Mouse (Mus musculus) heart, embryonic 10.5 days (tissue): Measurements from ENCODE around the gene Zfp72. TPM values are rescaled to one million over a fixed set of nuclear protein-coding genes. Genes with fewer than 3 reads are reported as not detected.

Experiments used
- DNase-seq: peaks from one replicate; pipeline ENCODE4 v3.0.0-alpha.2; 2017; ENCODE audit warnings: low spot score
- H3K27ac ChIP-seq: fragments of 300-500 bp; sonication (generic); 2 replicates; pipeline ENCODE4 v1.5.1; 2016; ENCODE audit warnings: mild to moderate bottlenecking
- H3K27me3 ChIP-seq: fragments of 300-500 bp; sonication (generic); 2 replicates; pipeline ENCODE4 v1.6.1; 2016; ENCODE audit warnings: mild to moderate bottlenecking; ENCODE audit not compliant: poor library complexity, insufficient read depth, severe bottlenecking
- H3K36me3 ChIP-seq: fragments of 300-500 bp; sonication (generic); 2 replicates; pipeline ENCODE4 v1.6.1; 2016; ENCODE audit warnings: mild to moderate bottlenecking, moderate library complexity
- H3K4me1 ChIP-seq: fragments of 300-500 bp; sonication (generic); 2 replicates; pipeline ENCODE4 v1.6.1; 2016; ENCODE audit warnings: mild to moderate bottlenecking
- H3K4me3 ChIP-seq: fragments of 300-500 bp; sonication (generic); 2 replicates; pipeline ENCODE4 v1.5.1; 2016; ENCODE audit warnings: mild to moderate bottlenecking, moderate library complexity
- H3K9me3 ChIP-seq: fragments of 300-500 bp; sonication (generic); 2 replicates; pipeline ENCODE4 v1.6.1; 2016; ENCODE audit warnings: mild to moderate bottlenecking, moderate library complexity
- WGBS: fragments of 180-500 bp; shearing (Covaris S2); methylation state at CpG from one replicate; pipeline ENCODE4 v1.1.7; 2016; 5-methylcytosine and 5-hydroxymethylcytosine counted together
- microRNA counts: library from miRNA; unstranded; fragments of <30 nt; microRNA quantifications from one replicate; lab custom pipeline; 2017
- microRNA-seq: library from miRNA; unstranded; fragments of <30 nt; microRNA quantifications from one replicate; pipeline ENCODE4, GENCODE M21; 2017
- polyA plus RNA-seq: library from polyadenylated mRNA; unstranded; fragments of >200 nt; fragmentation: Nextera tagmentation; extraction: Ambion mirVana; gene quantifications from 2 replicates; pipeline ENCODE4 v1.2.1, GENCODE M21; 2016

The Zfp72 gene
- polyA plus RNA-seq, 1 experiment from 2014 or later, result 3.1 TPM

DNA sequence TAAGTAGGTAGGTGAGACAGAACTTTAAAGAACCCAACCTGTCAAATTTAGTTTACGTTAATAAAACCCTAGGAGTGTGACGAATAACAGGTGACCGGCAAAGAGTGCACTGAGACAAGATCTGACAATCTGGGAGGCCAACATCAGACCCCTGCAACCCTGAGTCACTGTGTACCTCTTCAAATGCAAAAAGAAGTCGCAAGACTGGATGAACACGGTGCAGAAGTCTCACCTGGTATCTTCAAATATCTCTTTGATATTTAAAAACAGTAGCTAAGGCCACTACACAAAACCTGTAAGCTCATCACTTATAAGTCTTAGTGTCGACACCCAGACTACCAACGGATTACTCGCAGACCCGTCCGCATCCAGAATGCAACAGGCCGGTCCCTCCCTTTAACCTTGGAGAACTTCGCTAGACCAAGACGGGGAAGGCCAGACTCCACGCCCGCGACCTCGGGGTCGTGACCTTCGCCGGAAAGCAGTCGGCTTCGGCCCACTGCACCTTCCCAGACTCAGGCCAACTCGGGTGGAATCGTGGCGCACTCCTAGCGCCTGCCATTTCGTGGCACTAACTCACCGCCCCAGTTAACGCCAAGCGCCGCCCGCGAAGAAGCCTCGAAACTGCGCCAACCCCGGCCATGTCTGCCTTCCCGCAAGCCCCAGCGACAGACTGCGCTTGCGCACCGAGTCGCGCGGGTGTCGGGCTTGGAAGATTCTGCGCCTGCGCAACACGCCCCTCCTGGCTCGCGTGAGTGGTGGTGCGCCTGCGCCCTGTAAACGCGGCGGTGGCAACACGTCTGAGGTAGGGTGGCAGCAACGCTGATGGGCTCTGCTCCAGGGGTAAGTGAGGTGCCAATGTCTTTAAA is 40.8 kb downstream of the Zfp72 start, which contains the start of the genes Sdha and Ccdc127:
Sdha (minus strand) TSS at position 715 of the 869 bp plus-strand sequence.
Ccdc127 (plus strand) TSS at position 744 of the 869 bp plus-strand sequence.
- no peaks in the 10 kb centered on the region for H3K27me3 ChIP-seq
- 2% methylated on average over 57 of the region's 57 CpGs for WGBS
- peaks cover 20% of the 10 kb centered on the region for H3K36me3 ChIP-seq
- H3K9me3 ChIP-seq, result no peaks in the 10 kb centered on the region
- peaks cover 15% of the 10 kb centered on the region for H3K4me1 ChIP-seq
- DNase-seq, result peak; percentile 98
- H3K27ac ChIP-seq, result peak within 1 kb of the TSS; percentile 99
- H3K4me3 ChIP-seq, result peak within 1 kb of the TSS; percentile 77

DNA sequence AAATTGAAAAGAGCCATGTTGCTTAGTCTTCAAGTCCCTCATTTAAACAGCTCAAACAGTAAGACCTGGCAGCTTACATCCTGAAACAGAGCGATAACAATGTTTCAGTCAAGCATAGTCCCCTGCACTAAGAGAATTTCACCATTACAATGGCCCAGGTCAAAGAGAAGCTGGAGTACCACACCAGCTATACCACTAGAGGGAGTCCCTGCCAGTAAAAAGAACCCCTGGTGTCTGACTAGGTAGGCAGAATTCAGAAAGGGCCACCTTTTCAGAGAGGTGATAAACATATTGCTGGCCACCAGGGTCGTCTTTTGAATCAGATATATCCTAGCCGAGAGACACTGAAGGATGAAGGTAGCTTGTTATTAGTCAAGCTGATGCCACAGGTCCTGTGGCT is 49.6 kb downstream of the Zfp72 start:
- H3K4me1 ChIP-seq, result no peaks in the 10 kb centered on the region
- no peak overlapping the region for H3K27ac ChIP-seq
- H3K27me3 ChIP-seq, result no peaks in the 10 kb centered on the region
- no peak overlapping the region for H3K4me3 ChIP-seq
- DNase-seq, result no peak
- WGBS, result 47% methylated on average over 3 of the region's 3 CpGs
- H3K36me3 ChIP-seq, result peaks cover 84% of the 10 kb centered on the region
- H3K9me3 ChIP-seq, result no peaks in the 10 kb centered on the region

DNA sequence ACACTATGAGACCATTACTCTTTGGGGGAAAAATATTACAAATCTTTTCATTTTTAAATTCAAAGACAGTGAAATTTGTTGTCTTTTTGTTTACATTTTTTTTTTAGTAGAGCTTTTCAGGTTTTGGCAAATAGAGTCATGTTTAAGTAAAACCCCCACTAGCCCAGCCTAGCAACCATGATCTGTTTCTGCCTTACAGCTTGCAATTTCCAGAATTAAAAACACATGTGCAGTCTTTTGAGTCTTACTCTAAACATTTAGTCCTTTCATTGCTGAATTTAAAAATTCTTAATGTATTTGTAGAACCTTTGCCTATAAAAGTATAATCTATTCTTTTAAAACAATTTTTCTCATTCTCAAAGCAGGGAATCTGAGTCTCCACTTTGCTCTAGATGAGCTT is 61.3 kb downstream of the Zfp72 start:
- Histone ChIP-seq H3K4me1 (no peaks in the 10 kb centered on the region), H3K27me3 (no peaks in the 10 kb centered on the region), H3K36me3 (peaks cover 86% of the 10 kb centered on the region), H3K4me3 (no peak overlapping the region), H3K9me3 (no peaks in the 10 kb centered on the region), H3K27ac (no peak overlapping the region)
- no peak for DNase-seq

MicroRNA genes within 50 kb of the gene (microRNA counts, 519-probe panel; counts per million panel counts)
- microRNA mmu-miR-692 (lab: Ali Mortazavi, UCI), result not detected

Small RNAs within 50 kb of the gene (microRNA-seq; reads per million reads assigned to microRNA genes)
- gene Mir692-3, result not detected

Other genes with a start within 250 kb of the Zfp72 start
- 62.0 and 62.6 TPM in 2 replicates for gene Exoc3, start 182.1 kb downstream of the Zfp72 start, polyA plus RNA-seq
- gene Ahrr, start 98.5 kb downstream of the Zfp72 start, polyA plus RNA-seq, result 0.30 and 0.90 TPM in 2 replicates
- 106 and 126 TPM in 2 replicates for gene Pdcd6, start 73.3 kb downstream of the Zfp72 start, polyA plus RNA-seq
- gene Sdha, start 40.6 kb downstream of the Zfp72 start, polyA plus RNA-seq, result 345 and 502 TPM in 2 replicates
- 50.0 and 50.2 TPM in 2 replicates for gene Ccdc127, start 40.5 kb downstream of the Zfp72 start, polyA plus RNA-seq
- gene Lrrc14b, start 26.8 kb downstream of the Zfp72 start, polyA plus RNA-seq, result 0.09 and 0.62 TPM in 2 replicates
- gene Ftl1-ps1, start 8.9 kb upstream of the Zfp72 start, polyA plus RNA-seq, result 70.1 and 76.2 TPM in 2 replicates
- 15.4 and 19.1 TPM in 2 replicates for gene Zfp825, start 103.2 kb upstream of the Zfp72 start, polyA plus RNA-seq
- gene Erap1, start 248.7 kb upstream of the Zfp72 start, polyA plus RNA-seq, result 6.3 and 8.2 TPM in 2 replicates